Mouse (Mus musculus) urinary bladder, postnatal 25 days (tissue): ENCODE measurements at regions not wholly inside any gene's neighbourhood (a gene's known extent, or its start where the extent isn't known, plus 50 kb on each side); places are given as distances from the start of the nearest gene placed in this dataset.

Experiments
- DNase-seq: peaks from one replicate; pipeline ENCODE4 v3.0.0; 2022; ENCODE audit warnings: low spot score

DNA sequence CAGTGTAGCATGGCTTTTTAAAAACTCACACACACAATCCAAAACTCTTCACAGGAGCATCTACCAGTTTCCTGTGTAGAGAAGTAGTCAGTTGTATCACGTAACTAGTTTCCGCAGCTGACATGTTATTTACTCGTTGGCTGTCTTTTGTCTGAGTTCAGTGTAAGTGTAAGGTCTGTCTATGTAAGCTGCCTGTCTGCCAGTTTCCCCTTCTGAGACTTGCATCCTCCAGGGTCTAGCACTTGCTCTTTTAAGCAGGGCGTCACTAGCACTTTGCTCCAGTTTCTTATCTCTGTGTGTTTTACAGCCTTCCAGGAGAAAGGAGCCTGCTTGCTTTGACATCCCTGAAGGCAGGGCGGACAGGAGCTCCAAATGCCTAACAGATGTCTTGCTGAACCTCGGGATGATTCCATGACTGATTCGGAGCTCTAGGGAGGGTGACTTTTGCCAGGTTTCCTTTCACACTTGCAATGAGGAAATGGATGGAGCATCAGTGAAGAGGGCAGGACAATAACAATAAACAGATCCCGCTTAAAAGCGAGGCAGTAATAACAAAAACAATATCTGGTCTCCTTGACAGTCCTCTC lies 131.2 kb upstream of the Osr1 start:
- peak; percentile 8 for DNase-seq

DNA sequence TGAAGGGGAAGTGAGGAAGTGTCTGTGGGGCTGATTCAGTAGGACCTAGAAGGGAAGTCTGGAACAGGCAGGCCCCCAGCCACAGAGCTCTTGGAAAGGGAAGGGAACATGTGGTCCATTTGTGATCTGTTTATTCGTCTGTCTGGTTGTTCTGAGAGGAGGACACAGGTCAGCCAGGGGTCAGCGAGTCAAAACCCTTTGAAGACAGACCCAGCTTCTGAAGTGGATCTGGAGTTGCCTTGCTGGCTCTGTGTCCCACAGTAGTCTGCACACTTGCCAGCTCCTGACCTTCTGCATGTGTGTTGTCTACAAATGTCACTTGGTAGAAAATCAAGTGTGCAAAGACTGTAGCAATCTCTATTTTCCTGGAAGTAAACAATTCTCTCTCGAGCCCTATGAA lies 119.3 kb upstream of the Osr1 start:
- DNase-seq = peak; percentile 20

DNA sequence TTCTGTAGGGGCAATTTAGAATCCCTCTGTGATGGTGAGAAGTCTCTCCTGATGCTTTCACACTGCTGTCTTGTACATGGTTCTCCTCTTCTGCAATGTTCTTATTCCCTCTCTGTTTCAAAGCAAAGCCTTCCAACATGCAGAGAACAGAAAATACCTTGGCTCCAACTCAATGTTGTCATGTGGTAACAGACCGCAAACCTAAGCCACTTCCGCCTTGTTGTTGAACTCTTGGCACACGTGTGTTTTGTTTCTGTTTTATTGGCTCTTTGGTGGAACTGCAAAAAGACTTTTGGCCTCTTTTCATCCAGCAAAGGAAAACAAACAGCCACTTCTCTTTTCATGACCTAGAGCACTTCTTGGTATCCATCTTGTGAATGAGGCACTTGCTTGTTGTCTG lies 109.7 kb upstream of the Osr1 start:
- DNase-seq = no peak

DNA sequence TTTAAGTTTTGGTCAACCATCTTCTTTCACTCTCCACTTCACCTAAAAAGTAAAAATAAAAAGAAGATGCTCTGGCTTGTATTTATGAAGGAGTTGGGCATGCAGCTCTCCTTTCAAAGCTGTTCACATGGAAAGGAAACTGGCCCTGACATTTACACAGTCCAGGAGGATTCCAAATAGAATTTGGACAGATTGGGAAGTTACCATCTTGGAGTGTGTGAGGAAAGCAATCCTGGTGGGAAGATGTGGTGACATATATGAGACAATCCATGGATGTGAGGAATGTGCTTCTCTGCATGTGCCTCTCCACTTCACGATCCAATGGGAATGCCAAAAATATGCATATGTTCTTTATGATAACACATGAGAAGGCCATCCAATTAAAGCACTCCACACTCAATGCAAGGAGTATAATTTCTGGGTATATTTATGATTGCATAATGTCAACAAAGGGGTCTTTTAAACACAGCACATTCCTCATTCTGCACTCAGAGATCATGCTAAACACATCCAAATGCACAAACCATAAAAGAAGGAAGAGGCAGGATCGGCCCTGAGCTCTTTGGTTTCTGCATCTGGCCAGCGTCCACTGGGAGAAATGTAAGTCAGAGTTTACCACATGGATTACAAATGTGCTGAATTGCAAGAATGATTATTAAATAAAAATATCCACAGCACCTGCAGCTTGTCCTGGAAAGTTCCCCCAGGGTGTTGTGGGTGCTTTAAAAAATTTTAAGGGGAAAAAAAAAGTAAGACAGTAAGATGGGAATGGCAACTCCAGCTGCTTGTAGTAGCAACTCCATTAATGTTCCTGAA lies 100.1 kb upstream of the Osr1 start:
- DNase-seq = no peak

DNA sequence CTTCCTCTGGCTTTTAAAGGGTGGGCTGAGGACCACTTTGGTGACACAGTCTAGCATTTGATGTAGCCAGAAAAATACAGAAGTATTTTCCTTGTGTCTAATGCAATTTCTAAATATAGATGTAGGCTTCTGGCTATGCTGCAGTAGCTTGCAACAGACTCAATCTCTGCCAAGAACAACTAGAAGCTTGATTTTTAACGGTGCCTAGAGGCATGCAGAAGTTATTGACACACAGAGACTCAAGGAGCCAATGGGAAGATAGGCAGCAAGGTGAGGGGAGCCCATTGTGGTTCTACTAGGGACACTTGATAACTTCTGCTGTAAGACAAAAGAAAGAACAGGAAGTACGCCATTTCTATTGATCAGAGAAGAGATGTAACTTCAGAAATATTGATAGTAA lies 94.1 kb upstream of the Osr1 start:
- no peak for DNase-seq

DNA sequence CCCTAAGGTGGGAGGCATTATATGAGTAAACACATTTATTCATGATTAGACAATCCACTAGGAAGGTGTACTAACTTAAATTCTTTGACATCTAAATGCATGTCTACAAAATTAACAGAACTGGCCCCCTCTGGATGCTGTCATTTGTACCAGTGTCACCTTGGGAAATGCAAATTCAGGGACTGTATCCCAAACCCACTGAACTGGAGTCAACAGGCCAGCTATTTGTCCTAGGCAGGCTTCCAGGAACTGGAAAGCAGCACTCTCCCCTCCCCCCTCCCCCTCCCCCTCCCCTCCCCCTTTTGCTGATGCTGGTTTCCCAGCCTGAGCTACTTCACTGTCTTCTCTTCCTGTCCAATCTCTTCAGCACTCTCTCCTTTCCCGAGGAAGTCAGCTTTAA lies 91.7 kb upstream of the Osr1 start:
- no peak for DNase-seq

DNA sequence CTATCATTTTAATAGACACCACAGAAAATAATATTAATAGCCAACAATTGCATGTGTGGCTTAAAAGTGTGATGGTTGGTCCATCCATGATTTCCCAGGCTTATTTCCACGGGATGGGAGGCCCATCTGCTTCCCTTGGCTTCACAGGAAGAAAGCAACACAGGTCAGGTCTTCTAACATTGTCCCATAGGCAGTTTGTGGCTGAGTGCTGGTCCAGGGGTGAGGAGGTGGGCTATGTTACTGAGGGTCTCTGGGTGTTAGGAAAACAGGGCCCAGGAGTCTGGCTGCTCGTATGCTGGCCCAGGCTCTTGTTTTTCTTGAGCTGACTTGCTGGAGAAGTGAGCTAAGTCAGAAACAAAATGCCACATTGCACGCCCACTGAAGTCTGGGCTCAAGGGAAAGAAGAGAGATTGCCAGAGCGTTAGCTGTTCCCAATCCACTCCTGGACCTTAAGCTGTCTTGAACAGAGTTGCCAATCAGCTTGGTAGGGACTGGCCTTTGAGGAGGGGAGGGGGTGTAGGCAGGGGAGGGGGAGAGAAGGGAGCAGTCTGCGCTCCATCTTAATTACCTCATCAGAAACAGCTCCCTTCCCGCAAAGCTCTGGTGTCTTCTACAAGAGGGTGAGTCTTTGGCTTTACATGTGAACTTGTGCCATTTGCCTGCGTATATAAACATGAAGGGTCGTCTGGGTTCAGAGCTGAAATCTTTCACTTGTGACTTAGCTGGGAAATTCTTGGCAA lies 82.1 kb upstream of the Osr1 start:
- DNase-seq = no peak

DNA sequence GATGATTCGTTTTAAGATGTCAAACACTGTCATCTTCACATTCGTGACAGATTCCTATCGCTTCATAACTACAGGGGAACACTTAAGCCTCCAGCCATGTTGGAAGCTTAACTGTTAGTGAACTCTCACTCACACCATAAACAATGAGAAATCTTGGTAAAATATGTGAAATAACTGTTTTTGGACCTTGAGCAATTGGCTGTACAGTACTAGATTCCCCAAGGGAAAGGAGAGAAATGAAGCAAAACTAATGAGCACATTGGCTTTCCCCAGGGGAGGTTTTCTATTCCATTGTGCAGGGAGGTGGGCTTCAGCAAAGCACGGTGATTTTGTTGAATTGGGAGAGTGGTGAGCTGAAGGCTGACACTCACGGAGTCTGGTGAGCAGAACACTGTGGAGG lies 56.0 kb upstream of the Osr1 start:
- no peak for DNase-seq

DNA sequence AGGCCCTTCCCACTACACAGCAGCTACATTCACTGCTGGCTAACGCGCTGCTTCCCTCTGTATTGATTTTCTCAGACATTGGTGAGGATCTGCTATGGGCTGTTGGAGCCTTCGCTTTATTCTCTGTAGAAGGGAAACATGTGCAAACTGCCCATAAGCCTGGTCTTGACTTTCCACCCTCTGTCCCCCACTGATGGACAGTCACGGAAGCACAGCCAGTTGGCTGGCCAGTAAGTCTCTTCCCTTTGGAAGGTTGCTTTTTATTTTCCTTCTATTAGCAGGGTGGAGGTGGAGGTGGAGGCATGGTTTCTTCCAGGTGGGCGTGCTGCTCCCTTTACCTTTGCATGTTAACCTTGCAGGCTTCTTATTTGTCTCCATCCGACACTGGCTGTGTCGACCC lies 51.1 kb upstream of the Osr1 start:
- no peak for DNase-seq

DNA sequence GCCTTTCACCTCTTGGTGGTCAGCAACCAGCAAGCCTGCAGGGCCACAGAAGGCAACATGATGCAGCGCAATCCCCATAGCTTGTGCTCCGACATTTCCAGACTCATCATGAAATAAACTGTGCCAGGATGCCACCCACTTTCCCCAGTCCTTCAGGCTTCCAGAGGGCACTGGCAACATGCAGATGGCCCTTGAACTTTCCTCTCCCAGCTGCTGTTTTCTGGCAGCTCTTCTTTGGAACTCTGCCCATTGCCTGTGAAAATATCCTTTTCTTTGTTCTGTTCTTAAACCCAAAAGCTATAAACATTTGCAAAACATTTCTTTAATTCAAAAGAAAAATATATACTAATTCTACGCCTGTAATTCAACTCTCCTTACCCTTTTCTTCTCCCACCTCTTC lies 50.6 kb upstream of the Osr1 start:
- no peak for DNase-seq
